Comparison of ENCODE assay signal across 9 mouse cellular contexts in genomic region chr16:84955204-84955839, GRCm38 (mm10).
A peak's percentile ranks its signal among the peaks of the same experiment; 100 is the strongest.
DNase-seq lines count a peak whose midpoint lies in the region; ATAC-seq and TF ChIP-seq lines count a peak whose summit lies in the region.
"Had no signal": no experiment of that assay in that cellular context is flagged by ENCODE, and none has a peak within 500 bp of the region (broad histone marks: within the 10 kb centered on the region; RNA-seq: fewer than 3 reads in every experiment).

No protein-coding gene starts in this region.

- no peak for TF ChIP-seq POLR2A in lung, adult 2 months (IDR thresholded peaks at IDR 0.05; ENCODE audit: borderline replicate concordance, extremely low read depth, low read depth, low read length)
- TF ChIP-seq POLR2A in olfactory bulb, adult 2 months (IDR thresholded peaks at IDR 0.05; ENCODE audit: insufficient read depth, low read depth, low read length) = no peak

- no peak overlapping the region for H3K27ac ChIP-seq in forebrain, postnatal 0 days (ENCODE audit: low read depth, low read length)
- no peak overlapping the region for H3K27ac ChIP-seq in olfactory bulb, adult 2 months (ENCODE audit: insufficient read depth, low read depth, low read length)
- H3K27ac ChIP-seq: liver, embryonic 15.5 days had no signal

- H3K27me3 ChIP-seq in E14TG2a.4 (ENCODE audit: insufficient read depth, low read length) = no peaks in the 10 kb centered on the region; the same call in 1 of the 2 replicates
- H3K27me3 ChIP-seq in forebrain, postnatal 0 days (ENCODE audit: insufficient read depth, low read length) = no peaks in the 10 kb centered on the region
- H3K27me3 ChIP-seq: liver, embryonic 15.5 days had no signal

- H3K9ac ChIP-seq in forebrain, postnatal 0 days = no peak overlapping the region
- H3K9ac ChIP-seq: liver, embryonic 15.5 days had no signal

- peaks cover 14% of the 10 kb centered on the region for H3K4me1 ChIP-seq in E14TG2a.4 (replicated peaks; ENCODE audit: low read depth, low read length)
- no peaks in the 10 kb centered on the region for H3K4me1 ChIP-seq in forebrain, postnatal 0 days (ENCODE audit: insufficient read depth)
- peaks cover 2% of the 10 kb centered on the region; the same call in 1 of the 2 replicates for H3K4me1 ChIP-seq in lung, adult 2 months (ENCODE audit: control insufficient read depth, insufficient read depth, low read length)
- H3K4me1 ChIP-seq in olfactory bulb, adult 2 months (ENCODE audit: control insufficient read depth, insufficient read depth, low read length) = peaks cover 5% of the 10 kb centered on the region; the same call in 1 of the 2 replicates
- H3K4me1 ChIP-seq: liver, embryonic 15.5 days had no signal

- peak overlapping the region; percentile 39 for H3K4me3 ChIP-seq in E14TG2a.4 (replicated peaks; ENCODE audit: low read length)
- H3K4me3 ChIP-seq in forebrain, postnatal 0 days (ENCODE audit: low read depth, low read length) = no peak overlapping the region
- H3K4me3 ChIP-seq in lung, adult 2 months (replicated peaks; ENCODE audit: extremely low read depth, low read depth, low read length) = no peak overlapping the region
- no peak overlapping the region for H3K4me3 ChIP-seq in olfactory bulb, adult 2 months (ENCODE audit: insufficient read depth, low read depth, low read length)
- H3K4me3 ChIP-seq: liver, embryonic 15.5 days had no signal

- intact Hi-C loops in heart, postnatal 36 days (cut with DNase I) = loop anchor here (1.0 to 5.0 kb wide), 4 partner anchors 67 to 722 kb away; partner anchors contain the start of gene App

- H3K9me3 ChIP-seq in E14TG2a.4 (ENCODE audit: low read length) = no peaks in the 10 kb centered on the region
- H3K9me3 ChIP-seq in forebrain, postnatal 0 days (ENCODE audit: low read length) = no peaks in the 10 kb centered on the region
- H3K9me3 ChIP-seq: liver, embryonic 15.5 days had no signal

- peak; percentile 93 for ATAC-seq in forebrain, postnatal 0 days

- peak; percentile 99 for TF ChIP-seq CTCF in E14TG2a.4 (conservative IDR thresholded peaks at IDR 0.05; ENCODE audit: low read length)
- peak; percentile 98 for TF ChIP-seq CTCF in forebrain, postnatal 0 days (IDR thresholded peaks at IDR 0.05; ENCODE audit: low read depth)
- peak; percentile 95 for TF ChIP-seq CTCF in lung, adult 2 months (IDR thresholded peaks at IDR 0.05; ENCODE audit: insufficient read depth, low read length)
- peak; percentile 91 for TF ChIP-seq CTCF in olfactory bulb, adult 2 months (IDR thresholded peaks at IDR 0.05; ENCODE audit: insufficient read depth, low read depth, low read length)

- H3K36me3 ChIP-seq in E14TG2a.4 (ENCODE audit: insufficient read depth, low read length) = no peaks in the 10 kb centered on the region
- H3K36me3 ChIP-seq in forebrain, postnatal 0 days (ENCODE audit: insufficient read depth) = peaks cover 43% of the 10 kb centered on the region
- H3K36me3 ChIP-seq: liver, embryonic 15.5 days had no signal

- DNase-seq in cerebellum, adult 11-12 months = peak; percentile 82
- DNase-seq in forebrain, postnatal 0 days = peak; percentile 94
- peak; percentile 84 to 88 for DNase-seq in heart, postnatal 36 days
- peak; percentile 82 to 95 for DNase-seq in layer of hippocampus, adult 18-20 months (ENCODE audit: low spot score in 2 of 2)
- peak; percentile 79 for DNase-seq in lung, adult 2 months
- DNase-seq in thymus, adult 18-20 months = peak; percentile 28 to 34

- no peak overlapping the region for H3K4me2 ChIP-seq in forebrain, postnatal 0 days (ENCODE audit: low read depth)
- H3K4me2 ChIP-seq: liver, embryonic 15.5 days had no signal

- 35% methylated on average over 26 of the region's 26 CpGs for WGBS in forebrain, postnatal 0 days
- WGBS in lung, adult 2 months = 42% methylated on average over 26 of the region's 26 CpGs
- 35% methylated on average over 26 of the region's 26 CpGs for WGBS in olfactory bulb, adult 2 months

Comparison
In these comparisons a context has a peak if more than half of its experiments do, and no peak if none do; other contexts are left out.
1. DNase-seq: peak in every context shown above with its lines; median percentile 94 in forebrain, postnatal 0 days; 88 in layer of hippocampus, adult 18-20 months; 86 in heart, postnatal 36 days; 82 in cerebellum, adult 11-12 months; 79 in lung, adult 2 months; 31 in thymus, adult 18-20 months.